22 mouse cellular contexts compared by ENCODE assay signal in genomic region chr2:83671843-83672242, GRCm38 (mm10). TPM values are rescaled to one million over a fixed set of nuclear protein-coding genes. Genes with fewer than 3 reads are reported as not detected.
DNase-seq lines count a peak whose midpoint lies in the region; ATAC-seq lines count a peak whose summit lies in the region.
"Had no signal": no experiment of that assay in that cellular context is flagged by ENCODE, and none has a peak within 500 bp of the region (broad histone marks: within the 10 kb centered on the region; RNA-seq: fewer than 3 reads in every experiment).

No protein-coding gene starts in this region.

- no peak overlapping the region for H3K4me3 ChIP-seq in intestine, embryonic 14.5 days (ENCODE audit: low read depth, low read length)
- H3K4me3 ChIP-seq in intestine, embryonic 15.5 days (replicated peaks): no peak overlapping the region
- H3K4me3 ChIP-seq: embryonic facial prominence, embryonic 12.5 days; forebrain, embryonic 13.5 days; heart, embryonic 15.5 days; hindbrain, embryonic 13.5 days had no signal

- no peak for ATAC-seq in intestine, embryonic 14.5 days (replicated peaks; ENCODE audit: low FRiP score, low TSS enrichment, low read depth)
- no peak for ATAC-seq in intestine, embryonic 15.5 days
- ATAC-seq: forebrain, embryonic 13.5 days; forebrain, postnatal 0 days; hindbrain, postnatal 0 days; intestine, embryonic 16.5 days had no signal

- no peaks in the 10 kb centered on the region for H3K4me1 ChIP-seq in intestine, embryonic 14.5 days (replicated peaks; ENCODE audit: control insufficient read depth, insufficient read depth, low read length)
- H3K4me1 ChIP-seq in intestine, embryonic 15.5 days (replicated peaks): no peaks in the 10 kb centered on the region
- H3K4me1 ChIP-seq: forebrain, embryonic 13.5 days had no signal

- 90% methylated on average over 2 of the region's 2 CpGs for WGBS in intestine, embryonic 14.5 days
- WGBS in intestine, embryonic 15.5 days: 92% methylated on average over 2 of the region's 2 CpGs

- DNase-seq in adrenal gland, adult 2 months: peak; percentile 49
- no peak for DNase-seq in adrenal gland, postnatal 25 days
- peak; percentile 43 for DNase-seq in intestine, embryonic 14.5 days (ENCODE audit: low spot score)
- peak; percentile 71 for DNase-seq in NIH3T3 (ENCODE audit: low read depth)
- DNase-seq in telencephalon, adult 2 months (ENCODE audit: low read depth, low spot score): peak; percentile 29
- DNase-seq in left cerebral cortex, postnatal 14 days (ENCODE audit: low spot score in 2 of 2): no peak
- DNase-seq in kidney, adult 18-20 months: no peak
- DNase-seq: cerebellum, adult 8-10 months; cerebellum, postnatal 25 days; forebrain, postnatal 0 days; gastrocnemius, postnatal 36 days; heart, adult 18-20 months; heart, postnatal 14 days; kidney, adult 8-10 months had no signal

- peaks cover 29% of the 10 kb centered on the region for H3K36me3 ChIP-seq in intestine, embryonic 14.5 days (ENCODE audit: control insufficient read depth, insufficient read depth, low read length)
- peaks cover 2% of the 10 kb centered on the region; the same call in 1 of the 2 replicates for H3K36me3 ChIP-seq in intestine, embryonic 15.5 days

- H3K9ac ChIP-seq in intestine, embryonic 14.5 days (ENCODE audit: low read length): no peak overlapping the region
- H3K9ac ChIP-seq in intestine, embryonic 15.5 days: no peak overlapping the region
- H3K9ac ChIP-seq: embryonic facial prominence, embryonic 12.5 days; forebrain, embryonic 13.5 days; forebrain, postnatal 0 days; heart, embryonic 15.5 days; hindbrain, embryonic 13.5 days had no signal

- intact Hi-C loops in left cerebral cortex, postnatal 14 days (cut with DNase I): no loop called here

- H3K27me3 ChIP-seq in intestine, embryonic 14.5 days (replicated peaks; ENCODE audit: control insufficient read depth, insufficient read depth, low read length): no peaks in the 10 kb centered on the region
- no peaks in the 10 kb centered on the region for H3K27me3 ChIP-seq in intestine, embryonic 15.5 days (replicated peaks)
- H3K27me3 ChIP-seq: embryonic facial prominence, embryonic 12.5 days; forebrain, embryonic 13.5 days; heart, embryonic 15.5 days; hindbrain, embryonic 13.5 days had no signal

- no peak overlapping the region for H3K4me2 ChIP-seq in intestine, embryonic 14.5 days (ENCODE audit: low read length)
- H3K4me2 ChIP-seq in intestine, embryonic 15.5 days (replicated peaks): no peak overlapping the region
- H3K4me2 ChIP-seq: embryonic facial prominence, embryonic 12.5 days; forebrain, embryonic 13.5 days; heart, embryonic 11.5 days; heart, embryonic 15.5 days; hindbrain, embryonic 13.5 days had no signal

- H3K9me3 ChIP-seq in intestine, embryonic 14.5 days (ENCODE audit: control insufficient read depth, low read length): no peaks in the 10 kb centered on the region
- no peaks in the 10 kb centered on the region for H3K9me3 ChIP-seq in intestine, embryonic 15.5 days
- H3K9me3 ChIP-seq: embryonic facial prominence, embryonic 12.5 days; forebrain, embryonic 13.5 days; heart, embryonic 15.5 days; hindbrain, embryonic 13.5 days had no signal

- no peak overlapping the region for H3K27ac ChIP-seq in intestine, embryonic 14.5 days (ENCODE audit: low read depth)
- H3K27ac ChIP-seq in intestine, embryonic 15.5 days: no peak overlapping the region
- H3K27ac ChIP-seq: embryonic facial prominence, embryonic 12.5 days; forebrain, embryonic 13.5 days; heart, embryonic 15.5 days; hindbrain, embryonic 13.5 days; hindbrain, postnatal 0 days had no signal

RNA-seq across cellular contexts. Expression of gene Zc3h15, which starts 27.6 kb away (rescaled TPM):
- total RNA-seq in adrenal gland, adult 2 months (2021): 100 to 1,000 TPM in 1 of 2 experiments, 10 to 100 TPM in 1; 78.7 to 115 TPM
- 6.6 and 12.7 TPM in 2 replicates for polyA plus RNA-seq in adrenal gland, adult 2 months (2012; rRNA removed)
- 102 and 127 TPM in 2 replicates for total RNA-seq in adrenal gland, postnatal 25 days (2021)
- polyA plus RNA-seq in intestine, embryonic 14.5 days (2014; fragmentation: Nextera tagmentation; extraction: Ambion mirVana): 120 and 133 TPM in 2 replicates
- 108 and 145 TPM in 2 replicates for polyA plus RNA-seq in intestine, embryonic 15.5 days (2015; fragmentation: Nextera tagmentation; extraction: Ambion mirVana)
- total RNA-seq in left cerebral cortex, postnatal 14 days (2021): 100 to 1,000 TPM; 131 to 133 TPM

RNA-seq across cellular contexts. Expression of gene Itgav, which starts 52.4 kb away (rescaled TPM):
- total RNA-seq in adrenal gland, adult 2 months (2021): 100 to 1,000 TPM; 127 to 133 TPM
- 196 and 209 TPM in 2 replicates for polyA plus RNA-seq in adrenal gland, adult 2 months (2012; rRNA removed)
- 107 and 124 TPM in 2 replicates for total RNA-seq in adrenal gland, postnatal 25 days (2021)
- 75.3 and 85.3 TPM in 2 replicates for polyA plus RNA-seq in intestine, embryonic 14.5 days (2014; fragmentation: Nextera tagmentation; extraction: Ambion mirVana)
- 61.3 and 76.7 TPM in 2 replicates for polyA plus RNA-seq in intestine, embryonic 15.5 days (2015; fragmentation: Nextera tagmentation; extraction: Ambion mirVana)
- 100 to 1,000 TPM; 100 to 105 TPM for total RNA-seq in left cerebral cortex, postnatal 14 days (2021)

Comparison
In these comparisons a context has a peak if more than half of its experiments do, and no peak if none do; other contexts are left out.
1. DNase-seq: peak in adrenal gland, adult 2 months (single experiment), intestine, embryonic 14.5 days (single experiment), NIH3T3 (single experiment) and telencephalon, adult 2 months (single experiment); none in adrenal gland, postnatal 25 days (single experiment), left cerebral cortex, postnatal 14 days (0 of 2) and kidney, adult 18-20 months (single experiment).